Mouse (Mus musculus): Measurements from ENCODE around the gene Pck1.

DNA sequence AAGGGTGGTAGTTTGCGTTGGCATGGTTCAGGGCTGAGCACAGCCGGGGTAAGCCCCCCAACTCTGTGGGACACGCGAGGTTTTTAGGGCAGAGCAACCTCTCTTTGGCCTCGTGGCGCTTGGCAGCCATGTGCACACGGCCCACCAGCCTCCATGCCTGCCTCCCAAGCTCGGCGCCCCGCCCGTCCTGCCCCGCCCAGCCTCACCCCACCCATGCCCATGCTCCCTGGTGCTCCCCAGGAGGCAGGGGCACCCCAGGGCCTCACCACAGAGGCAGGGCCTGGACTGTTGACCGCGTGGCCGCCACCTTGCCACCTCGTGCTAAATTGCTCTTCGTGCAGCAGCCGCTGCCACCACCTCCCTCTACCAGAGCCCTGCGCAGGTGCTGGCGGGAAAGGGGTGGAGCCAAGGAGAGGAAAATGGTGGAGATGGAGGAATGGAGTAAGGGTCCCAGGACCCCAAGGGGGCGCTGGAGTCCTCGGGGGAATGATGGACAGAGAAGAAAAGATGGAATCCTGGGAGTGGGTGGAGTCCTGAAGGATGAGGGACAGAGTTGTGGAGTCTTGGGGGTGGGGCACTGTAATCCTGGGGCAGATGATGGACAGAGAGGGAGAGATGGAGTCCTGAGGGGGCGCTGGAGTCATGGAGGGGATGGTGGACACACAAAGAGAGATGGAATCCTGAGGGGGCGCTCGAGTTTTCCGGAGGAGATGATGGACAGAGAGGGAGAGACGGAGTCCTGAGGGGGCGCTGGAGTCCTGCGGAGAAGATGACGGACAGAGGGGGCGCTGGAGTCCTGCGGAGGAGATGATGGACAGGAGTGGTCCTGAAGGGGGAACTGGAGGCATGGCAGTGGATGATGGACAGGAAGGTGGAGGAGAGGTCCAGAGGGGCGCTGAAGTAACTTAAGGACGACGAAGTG lies 33.6 kb upstream of the Pck1 start, which contains the start of gene Ctcfl:
- no peak for TF ChIP-seq POLR2A (IDR thresholded peaks at IDR 0.05; ENCODE audit: insufficient read depth, low read depth, low read length)
- TF ChIP-seq CTCF (IDR thresholded peaks at IDR 0.05) = no peak
- no peak for TF ChIP-seq EP300 (IDR thresholded peaks at IDR 0.05; ENCODE audit: insufficient read depth, low read depth, low read length)

Data from heart, adult 2 months (tissue).